Mouse (Mus musculus) cortical plate, adult 2 months (tissue): ENCODE measurements around the gene Nod1.

Experiments
- CTCF ChIP-seq: fragments of 200-500 bp; IDR thresholded peaks from 2 replicates; pipeline ENCODE4 v1.5.1; 2011; ENCODE audit warnings: mild to moderate bottlenecking, control low read depth, low read length; ENCODE audit not compliant: insufficient read depth; ENCODE audit errors: extremely low read depth
- POLR2A ChIP-seq: fragments of 200-500 bp; IDR thresholded peaks from 2 replicates; pipeline ENCODE4 v1.6.1; 2011; ENCODE audit warnings: mild to moderate bottlenecking, low read length, control low read depth; ENCODE audit not compliant: insufficient read depth; ENCODE audit errors: extremely low read depth

GRCm38 (mm10) chr6:54927946-54928345 is 44.5 kb downstream of the Nod1 start:
- TF ChIP-seq CTCF (no peak), POLR2A (no peak)
